Mouse (Mus musculus) ES-E14 (cell line): ENCODE measurements at regions not wholly inside any gene's neighbourhood (a gene's known extent, or its start where the extent isn't known, plus 50 kb on each side); places are given as distances from the start of the nearest gene placed in this dataset.

Experiments
- DNase-seq: peaks from one replicate; pipeline ENCODE4 v3.0.0-alpha.2; 2013; ENCODE audit warnings: low read depth, low spot score
- H3K27ac ChIP-seq: 2 replicates; pipeline ENCODE4 v1.5.1; 2012; ENCODE audit warnings: low read depth, mild to moderate bottlenecking, low read length, moderate library complexity, mixed read lengths; ENCODE audit not compliant: poor library complexity, insufficient read depth, severe bottlenecking
- H3K36me3 ChIP-seq: 2 replicates; pipeline ENCODE4 v1.6.1; 2012; ENCODE audit warnings: mild to moderate bottlenecking, low read length, moderate library complexity, mixed read lengths; ENCODE audit not compliant: control insufficient read depth, poor library complexity, insufficient read depth, severe bottlenecking
- H3K4me1 ChIP-seq, 2 experiments: fragments of 150-350 bp in 1 of 2; sonication (generic) in 1 of 2; 2 replicates each; pipeline ENCODE4 v1.6.1; 2012; ENCODE audit warnings: low read length in 2 of 2, mild to moderate bottlenecking in 1 of 2, mixed read lengths in 1 of 2; ENCODE audit not compliant: control insufficient read depth in 2 of 2, insufficient read depth in 2 of 2, poor library complexity in 1 of 2
- H3K4me3 ChIP-seq, 2 experiments: fragments of 150-350 bp in 1 of 2; sonication (generic) in 1 of 2; 2 replicates each; pipeline ENCODE4 v1.5.1; 2012; ENCODE audit warnings: low read length in 2 of 2, low read depth in 1 of 2, mild to moderate bottlenecking in 1 of 2, mixed read lengths in 1 of 2; ENCODE audit not compliant: insufficient read depth in 1 of 2, poor library complexity in 1 of 2, severe bottlenecking in 1 of 2
- H3K9ac ChIP-seq: 2 replicates; pipeline ENCODE4 v1.6.1; 2012; ENCODE audit warnings: low read depth, mild to moderate bottlenecking, low read length, mixed read lengths; ENCODE audit not compliant: poor library complexity, insufficient read depth, severe bottlenecking
- H3K9me3 ChIP-seq: fragments of 150-350 bp; sonication (generic); 2 replicates; pipeline ENCODE4 v1.6.1; 2012; ENCODE audit warnings: low read depth, mild to moderate bottlenecking, low read length; ENCODE audit not compliant: control insufficient read depth, insufficient read depth
- CHD2 ChIP-seq: IDR thresholded peaks from 2 replicates; pipeline ENCODE4 v1.6.1; 2014; ENCODE audit warnings: mild to moderate bottlenecking, low read depth, low read length, inconsistent platforms
- HCFC1 ChIP-seq: IDR thresholded peaks from 2 replicates; pipeline ENCODE4 v1.6.1; 2012; ENCODE audit warnings: low read length, inconsistent platforms, borderline replicate concordance; ENCODE audit not compliant: insufficient read depth
- MAFK ChIP-seq: IDR thresholded peaks from 2 replicates; pipeline ENCODE4 v1.6.1; 2014; ENCODE audit warnings: mild to moderate bottlenecking, low read depth, low read length, inconsistent platforms; ENCODE audit not compliant: insufficient read depth
- ZC3H11A ChIP-seq: IDR thresholded peaks from 2 replicates; pipeline ENCODE4 v1.6.1; 2012; ENCODE audit warnings: low read depth, mild to moderate bottlenecking, inconsistent platforms, low read length, borderline replicate concordance
- ZNF384 ChIP-seq: IDR thresholded peaks from 2 replicates; pipeline ENCODE4 v1.6.1; 2012; ENCODE audit warnings: low read depth, low read length, inconsistent platforms
- in situ Hi-C, 2 experiments: fragments of 600-800 bp; cut with MboI; formaldehyde crosslinking; loops; one replicate each; pipeline ENCODE4 v1.15.1; 2025; ENCODE audit warnings: low sequenced_read_pairs in 2 of 2, inconsistent platforms in 1 of 2; ENCODE audit not compliant: unreplicated experiment in 2 of 2

DNA sequence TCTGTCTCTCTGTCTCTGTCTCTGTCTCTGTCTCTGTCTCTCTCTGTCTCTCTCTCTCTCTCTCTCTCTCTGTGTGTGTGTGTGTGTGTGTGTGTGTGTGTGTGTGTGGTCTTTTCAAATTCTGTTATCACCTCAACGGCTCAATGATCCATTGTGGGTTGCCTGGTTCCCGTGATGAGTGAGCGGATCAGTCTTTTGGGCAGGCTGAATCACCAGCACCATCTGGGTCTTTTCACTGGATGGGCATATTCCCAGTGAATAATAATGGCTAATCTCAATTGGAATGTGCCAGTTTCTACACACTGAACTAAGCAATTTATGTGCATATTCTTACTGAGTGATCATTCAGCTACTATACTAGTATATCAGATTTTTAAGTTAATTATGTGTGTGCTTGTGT lies 216.4 kb downstream of the Lmx1a start:
- H3K4me1 ChIP-seq = no peaks in the 10 kb centered on the region
- H3K4me3 ChIP-seq = no peak overlapping the region
- H3K9ac ChIP-seq = no peak overlapping the region
- H3K36me3 ChIP-seq = no peaks in the 10 kb centered on the region
- TF ChIP-seq HCFC1 (no peak), MAFK (no peak), ZNF384 (no peak), CHD2 (no peak), ZC3H11A (no peak)
- no peaks in the 10 kb centered on the region for H3K9me3 ChIP-seq
- H3K27ac ChIP-seq = no peak overlapping the region
- in situ Hi-C loops = loop anchor here in 1 of 2 experiments (25.0 kb wide), 1 partner anchor 493 kb away; no protein-coding TSS in a partner anchor
- DNase-seq = no peak

- in situ Hi-C loops = loop anchor here in 1 of 2 experiments (25.0 kb wide), 1 partner anchor 500 kb away; no protein-coding TSS in a partner anchor
- Histone ChIP-seq H3K4me3 (no peak overlapping the region), H3K27ac (no peak overlapping the region), H3K9me3 (no peaks in the 10 kb centered on the region), H3K36me3 (no peaks in the 10 kb centered on the region), H3K4me1 (peaks cover 6 to 9% of the 10 kb centered on the region in 2 experiments), H3K9ac (no peak overlapping the region)
- TF ChIP-seq ZNF384 (no peak), CHD2 (no peak), MAFK (peak; percentile 98), HCFC1 (no peak)
- no peak for DNase-seq
These were observed 223.0 kb downstream of the Lmx1a start for GRCm38 (mm10) chr1:167912074-167912473.

- no peaks in the 10 kb centered on the region for H3K9me3 ChIP-seq
- DNase-seq = peak; percentile 90
- no peak overlapping the region for H3K9ac ChIP-seq
- H3K4me1 ChIP-seq = peaks cover 6 to 9% of the 10 kb centered on the region in 2 experiments
- no peaks in the 10 kb centered on the region for H3K36me3 ChIP-seq
- no peak overlapping the region for H3K27ac ChIP-seq
- H3K4me3 ChIP-seq = 0 out of 4 replicates have a peak overlapping the region, but pooled peaks of 1 of the 2 experiments have one; percentile 23
- in situ Hi-C loops = loop anchor here in 1 of 2 experiments (25.0 kb wide), 1 partner anchor 503 kb away; no protein-coding TSS in a partner anchor
- TF ChIP-seq CHD2 (no peak), ZC3H11A (peak; percentile 34; the same call in 1 of the 2 replicates), ZNF384 (peak; percentile 90), MAFK (0 out of 2 replicates have a peak, but pooled peaks have one; percentile 1), HCFC1 (no peak)
These were observed 226.0 kb downstream of the Lmx1a start for GRCm38 (mm10) chr1:167914982-167915561.

DNA sequence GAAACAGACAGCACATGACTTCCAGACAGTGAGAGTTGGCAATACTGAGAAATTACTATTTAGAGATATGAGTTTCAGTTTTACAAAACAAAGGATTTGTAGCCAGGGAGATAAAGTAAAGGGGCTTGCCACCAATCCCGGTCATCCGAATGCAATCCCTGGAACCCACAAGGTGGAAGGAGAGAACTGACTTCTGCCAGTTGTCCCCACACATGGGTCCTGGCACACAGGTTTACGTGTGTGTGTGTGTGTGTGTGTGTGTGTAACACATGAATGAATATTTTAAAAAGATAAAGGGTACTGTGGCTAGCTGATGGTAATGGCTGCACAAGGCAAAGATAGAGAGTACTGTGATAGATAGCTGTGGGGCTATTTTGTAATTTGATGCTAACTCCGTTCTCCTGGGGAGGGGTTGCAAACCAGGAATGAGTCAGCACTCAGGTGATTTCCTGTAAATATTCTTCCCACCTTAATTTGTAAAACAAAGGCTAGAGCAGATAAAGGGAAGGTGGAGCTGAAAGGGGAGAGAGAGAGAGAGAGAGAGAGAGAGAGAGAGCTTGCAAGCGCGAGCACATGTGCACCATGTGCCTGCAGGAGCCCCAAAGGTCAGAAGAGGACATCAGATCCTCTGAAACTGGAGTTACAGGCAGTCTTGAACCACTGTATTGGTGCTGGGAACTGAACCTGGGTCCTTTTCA lies 226.7 kb downstream of the Lmx1a start:
- peak overlapping the region; percentile 77 for H3K27ac ChIP-seq
- peaks cover 6 to 9% of the 10 kb centered on the region in 2 experiments for H3K4me1 ChIP-seq
- H3K9ac ChIP-seq = no peak overlapping the region
- peak; percentile 45 for DNase-seq
- H3K9me3 ChIP-seq = no peaks in the 10 kb centered on the region
- TF ChIP-seq MAFK (peak; percentile 93), CHD2 (no peak)
- H3K4me3 ChIP-seq = 0 out of 4 replicates have a peak overlapping the region, but pooled peaks of 1 of the 2 experiments have one; percentile 8
- no peaks in the 10 kb centered on the region for H3K36me3 ChIP-seq
- in situ Hi-C loops = loop anchor here in 1 of 2 experiments (25.0 kb wide), 1 partner anchor 503 kb away; no protein-coding TSS in a partner anchor
